Mouse (Mus musculus) C2C12 (cell line): ENCODE data around the gene Hdc. TPM values are rescaled to one million over a fixed set of nuclear protein-coding genes. Genes with fewer than 3 reads are reported as not detected.

Source experiments
- H3K27me3 ChIP-seq: one replicate; pipeline ENCODE4 v1.6.1; 2011; ENCODE audit not compliant: control insufficient read depth, insufficient read depth, insufficient read length
- H3K36me3 ChIP-seq: one replicate; pipeline ENCODE4 v1.6.1; 2011; ENCODE audit not compliant: control insufficient read depth, insufficient read depth
- H3K4me3 ChIP-seq: one replicate; pipeline ENCODE4 v1.5.1; 2011; ENCODE audit warnings: mild to moderate bottlenecking, control low read depth; ENCODE audit not compliant: poor library complexity, insufficient read depth, severe bottlenecking
- H3K79me2 ChIP-seq: one replicate; pipeline ENCODE4 v1.6.1; 2011; ENCODE audit not compliant: control insufficient read depth, insufficient read depth
- H3K79me3 ChIP-seq: one replicate; pipeline ENCODE4 v1.6.1; 2011; ENCODE audit warnings: low read depth, control low read depth
- H3ac ChIP-seq: one replicate; pipeline ENCODE3; 2011; ENCODE audit warnings: low read depth; ENCODE audit not compliant: control insufficient read depth, insufficient read length
- CEBPB ChIP-seq: IDR thresholded peaks from one replicate; pipeline ENCODE4 v1.6.1; 2011; ENCODE audit warnings: low read depth, mild to moderate bottlenecking, control low read depth, moderate library complexity
- CTCF ChIP-seq: IDR thresholded peaks from one replicate; pipeline ENCODE4 v1.5.1; 2011; ENCODE audit not compliant: control insufficient read depth, insufficient read depth, insufficient read length
- FOSL1 ChIP-seq: IDR thresholded peaks from one replicate; pipeline ENCODE4 v1.8.0; 2011; ENCODE audit warnings: mild to moderate bottlenecking, low read length; ENCODE audit not compliant: poor library complexity, insufficient read depth, severe bottlenecking
- MAX ChIP-seq: IDR thresholded peaks from one replicate; pipeline ENCODE4 v1.6.1; 2011; ENCODE audit warnings: mild to moderate bottlenecking, control low read depth
- MYOD1 ChIP-seq: IDR thresholded peaks from one replicate; pipeline ENCODE4 v1.6.1; 2011; ENCODE audit warnings: low read depth; ENCODE audit not compliant: control insufficient read depth, insufficient read length
- MYOG ChIP-seq: IDR thresholded peaks from one replicate; pipeline ENCODE4 v1.6.1; 2011; ENCODE audit not compliant: control insufficient read depth, insufficient read length; ENCODE audit errors: extremely low read depth
- USF1 ChIP-seq: IDR thresholded peaks from one replicate; pipeline ENCODE4 v1.6.1; 2011; ENCODE audit warnings: low read depth, mild to moderate bottlenecking, control low read depth, moderate library complexity
- long read RNA-seq, 2 experiments: library from polyadenylated mRNA; unstranded; transcript quantifications; one replicate each; pipeline ENCODE4 v2.0.0; 2019 to 2020
- polyA plus RNA-seq: library from polyadenylated mRNA; unstranded; fragments of >200 nt; fragmentation: generic; extraction: Trizol; gene quantifications from one replicate; pipeline ENCODE4 v1.2.1, GENCODE M21; 2012; ENCODE audit warnings: missing spikeins

Gene Hdc
- polyA plus RNA-seq, result 0.13 TPM
- long read RNA-seq, experiment 1, transcript Hdc-201 (12 exons, 2,392 nt), result major isoform, 6 of 6 reads
- long read RNA-seq, experiment 1, partial matches to known transcripts, result 0 of 6 reads
- long read RNA-seq, experiment 1, other reads (novel, unspliced or antisense), result 0 of 6 reads
- long read RNA-seq, experiment 2, partial matches to known transcripts, result 0 of 2 reads
- long read RNA-seq, experiment 2, other reads (novel, unspliced or antisense), result 0 of 2 reads

- Histone ChIP-seq H3K79me3 (no peaks in the 10 kb centered on the region), H3K27me3 (no peaks in the 10 kb centered on the region), H3ac (no peak within 1 kb of the TSS), H3K4me3 (no peak within 1 kb of the TSS), H3K79me2 (no peaks in the 10 kb centered on the region), H3K36me3 (no peaks in the 10 kb centered on the region)
- TF ChIP-seq MYOG (no peak), MYOD1 (no peak), FOSL1 (no peak), CTCF (no peak), USF1 (no peak), CEBPB (no peak), MAX (no peak)
Measured at GRCm38 (mm10) chr2:126619249-126619704, at the start of gene Hdc. TSS of gene Hdc (minus strand) at chr2:126619299.

- peaks cover 80% of the 10 kb centered on the region for H3K79me3 ChIP-seq
- no peaks in the 10 kb centered on the region for H3K27me3 ChIP-seq
- peaks cover 93% of the 10 kb centered on the region for H3K79me2 ChIP-seq
- no peak overlapping the region for H3ac ChIP-seq
- no peak for TF ChIP-seq CEBPB
- no peak for TF ChIP-seq MAX
- no peak for TF ChIP-seq FOSL1
- no peak for TF ChIP-seq MYOD1
- TF ChIP-seq CTCF, result no peak
- no peak for TF ChIP-seq MYOG
- no peak for TF ChIP-seq USF1
- H3K36me3 ChIP-seq, result no peaks in the 10 kb centered on the region
- no peak overlapping the region for H3K4me3 ChIP-seq
Measured at GRCm38 (mm10) chr2:126668621-126669252, 49.6 kb upstream of the Hdc start.

DNA sequence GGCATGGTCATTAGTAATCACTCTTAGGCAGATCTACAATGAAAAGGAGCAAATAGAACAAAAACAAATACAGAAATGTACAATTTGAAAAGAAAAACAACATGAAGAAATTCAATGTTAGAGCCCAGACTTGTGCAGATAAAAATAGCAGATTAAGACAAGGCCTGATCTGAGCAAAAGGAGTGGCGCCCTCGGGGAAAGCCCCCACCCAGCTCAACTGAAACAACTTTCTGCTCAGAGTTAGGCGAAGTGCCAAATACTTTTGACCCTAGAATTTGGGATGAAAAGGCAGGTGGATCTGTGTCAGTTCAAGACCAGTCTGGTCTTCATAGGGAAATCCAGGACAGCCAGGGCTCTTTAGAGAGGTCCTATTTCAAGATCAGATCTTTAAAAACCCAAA lies 46.9 kb upstream of the Hdc start:
- no peak overlapping the region for H3ac ChIP-seq
- peaks cover 60% of the 10 kb centered on the region for H3K79me3 ChIP-seq

DNA sequence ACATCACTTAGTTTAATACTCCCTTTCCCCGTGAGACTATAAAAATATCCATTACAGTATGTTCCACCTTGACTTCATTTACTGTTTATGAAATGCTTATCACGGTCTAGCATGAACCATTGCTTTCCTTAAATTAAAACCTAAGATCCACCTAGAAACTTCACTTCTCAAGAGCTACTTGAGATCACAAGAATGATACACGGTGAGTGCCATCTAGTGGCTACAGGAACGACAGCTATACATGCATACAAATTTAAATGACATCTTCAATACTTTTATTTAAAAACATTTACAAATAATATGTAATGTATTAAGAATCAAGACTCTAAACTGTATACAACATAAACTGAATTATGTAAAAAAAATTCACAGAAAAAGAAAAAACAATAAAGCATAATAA lies 44.4 kb upstream of the Hdc start:
- peaks cover 41% of the 10 kb centered on the region for H3K79me3 ChIP-seq
- TF ChIP-seq MYOD1 (no peak), CTCF (no peak), MYOG (no peak), MAX (no peak), CEBPB (no peak), USF1 (no peak), FOSL1 (no peak)
- no peak overlapping the region for H3ac ChIP-seq
- H3K27me3 ChIP-seq, result no peaks in the 10 kb centered on the region
- no peak overlapping the region for H3K4me3 ChIP-seq
- H3K36me3 ChIP-seq, result no peaks in the 10 kb centered on the region
- peaks cover 73% of the 10 kb centered on the region for H3K79me2 ChIP-seq

More for the DNA sequence above, 46.9 kb upstream of the Hdc start:
- Histone ChIP-seq H3K79me2 (peaks cover 88% of the 10 kb centered on the region), H3K36me3 (no peaks in the 10 kb centered on the region), H3K4me3 (no peak overlapping the region), H3K27me3 (no peaks in the 10 kb centered on the region)
- no peak for TF ChIP-seq MYOD1
- no peak for TF ChIP-seq CEBPB
- TF ChIP-seq CTCF, result no peak
- no peak for TF ChIP-seq USF1
- no peak for TF ChIP-seq MYOG

DNA sequence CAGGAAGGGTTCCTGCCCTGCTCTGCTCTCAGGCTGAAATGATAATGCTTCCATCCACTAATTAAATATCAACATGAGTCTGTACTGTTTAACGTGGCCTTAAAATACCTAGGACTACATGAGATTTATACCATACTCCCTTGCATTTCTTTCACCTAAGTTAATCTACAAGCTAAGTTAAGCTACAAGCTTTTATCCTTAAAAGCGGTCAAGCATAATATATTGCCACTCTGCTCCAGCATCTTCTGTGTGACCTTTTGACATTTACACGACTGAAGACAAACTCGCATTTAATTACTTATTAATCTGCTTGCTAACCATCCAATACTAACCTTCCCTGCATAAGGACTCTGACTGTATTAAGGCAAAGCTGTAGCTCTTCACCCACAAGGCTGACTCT lies 33.8 kb upstream of the Hdc start:
- Histone ChIP-seq H3K27me3 (no peaks in the 10 kb centered on the region), H3K36me3 (peaks cover 52% of the 10 kb centered on the region), H3ac (no peak overlapping the region), H3K4me3 (no peak overlapping the region), H3K79me2 (no peaks in the 10 kb centered on the region), H3K79me3 (no peaks in the 10 kb centered on the region)
- no peak for TF ChIP-seq MAX
- TF ChIP-seq USF1, result no peak
- TF ChIP-seq MYOD1, result no peak
- no peak for TF ChIP-seq CTCF
- no peak for TF ChIP-seq CEBPB

DNA sequence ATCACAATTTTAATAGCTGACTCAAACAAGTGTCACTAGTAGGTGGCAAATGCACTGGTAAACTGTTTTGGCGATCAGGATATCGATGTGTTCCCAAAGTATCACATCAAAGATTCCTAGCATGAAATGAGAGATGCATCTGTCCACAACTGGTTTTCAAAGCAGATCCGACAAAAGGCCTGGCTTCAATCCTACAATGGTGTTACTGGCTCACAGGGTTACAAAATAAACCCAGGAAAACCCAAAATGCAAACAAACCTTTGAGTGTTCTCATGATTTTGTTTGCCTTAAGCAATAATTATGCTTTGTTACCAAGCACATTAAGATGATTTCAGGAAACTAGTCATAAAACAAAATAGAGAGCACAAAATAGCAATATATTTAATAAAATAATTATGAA lies 28.7 kb upstream of the Hdc start:
- Histone ChIP-seq H3K36me3 (peaks cover 87% of the 10 kb centered on the region), H3K4me3 (no peak overlapping the region), H3K79me2 (no peaks in the 10 kb centered on the region), H3ac (no peak overlapping the region), H3K79me3 (no peaks in the 10 kb centered on the region), H3K27me3 (no peaks in the 10 kb centered on the region)
- no peak for TF ChIP-seq USF1
- TF ChIP-seq MYOG, result no peak
- no peak for TF ChIP-seq CEBPB
- TF ChIP-seq CTCF, result no peak
- no peak for TF ChIP-seq FOSL1
- TF ChIP-seq MYOD1, result no peak
- no peak for TF ChIP-seq MAX

DNA sequence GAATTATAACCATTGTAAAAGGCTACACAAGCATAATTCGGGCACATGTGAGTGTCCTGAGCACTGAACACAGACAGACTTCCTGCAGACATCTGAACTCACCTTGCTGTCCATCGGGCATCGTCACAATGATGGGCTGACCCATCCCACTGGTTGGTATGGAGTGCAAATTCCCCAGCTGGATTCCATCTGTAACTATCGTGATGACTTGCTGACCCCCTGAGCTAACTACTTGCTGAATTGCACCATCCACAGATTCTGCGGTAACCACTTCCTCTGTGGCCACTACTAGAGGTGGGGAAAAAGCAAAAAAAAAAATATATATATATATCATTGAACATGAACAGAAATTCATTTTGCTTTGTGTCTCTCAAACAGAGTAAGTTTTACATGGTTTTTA lies 27.4 kb upstream of the Hdc start:
- Histone ChIP-seq H3K27me3 (no peaks in the 10 kb centered on the region), H3K79me2 (no peaks in the 10 kb centered on the region), H3ac (no peak overlapping the region), H3K36me3 (peaks cover 88% of the 10 kb centered on the region), H3K4me3 (no peak overlapping the region), H3K79me3 (no peaks in the 10 kb centered on the region)
- TF ChIP-seq CTCF, result no peak
- no peak for TF ChIP-seq MYOD1
- TF ChIP-seq USF1, result no peak
- TF ChIP-seq MAX, result no peak
- no peak for TF ChIP-seq CEBPB
- no peak for TF ChIP-seq FOSL1
- TF ChIP-seq MYOG, result no peak
